Mouse (Mus musculus) thymus, postnatal 0 days (tissue): Measurements from ENCODE around the gene Wnt7a. TPM values are rescaled to one million over a fixed set of nuclear protein-coding genes. Genes with fewer than 3 reads are reported as not detected.

Experiments used
- DNase-seq: peaks from one replicate; pipeline ENCODE4 v3.0.0-alpha.2; 2015; ENCODE audit warnings: low spot score
- polyA plus RNA-seq: library from polyadenylated mRNA; unstranded; fragments of >200 nt; fragmentation: Nextera tagmentation; extraction: Ambion mirVana; gene quantifications from 2 replicates; pipeline ENCODE4 v1.2.1, GENCODE M21; 2015

Gene Wnt7a
- polyA plus RNA-seq, 1 experiment from 2014 or later: 0.22 TPM

DNA sequence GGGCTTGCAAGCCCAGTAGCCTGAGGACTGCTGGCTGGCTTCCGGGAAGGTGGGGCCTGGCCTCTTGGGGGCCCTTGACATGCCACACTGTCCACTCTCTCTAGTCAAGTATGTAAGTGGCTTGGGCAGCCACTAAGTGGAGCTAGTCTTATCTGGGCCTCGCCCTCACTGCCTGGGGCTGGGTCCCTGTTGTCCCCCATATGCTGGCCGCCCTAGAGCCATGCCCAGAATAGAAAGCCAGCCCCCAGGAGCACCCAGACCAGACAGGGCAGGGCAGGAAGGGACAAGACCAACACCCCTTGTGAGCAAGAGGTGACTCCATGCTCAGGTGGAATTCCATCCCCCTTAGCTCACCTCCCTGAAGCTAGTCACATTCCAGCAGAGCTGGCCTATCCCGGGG is 22.0 kb downstream of the Wnt7a start:
- DNase-seq: no peak

GRCm38 (mm10) chr6:91384415-91384814 is 26.7 kb downstream of the Wnt7a start:
- DNase-seq: no peak

- no peak for DNase-seq
These were observed 27.3 kb downstream of the Wnt7a start for GRCm38 (mm10) chr6:91383871-91384270.

DNA sequence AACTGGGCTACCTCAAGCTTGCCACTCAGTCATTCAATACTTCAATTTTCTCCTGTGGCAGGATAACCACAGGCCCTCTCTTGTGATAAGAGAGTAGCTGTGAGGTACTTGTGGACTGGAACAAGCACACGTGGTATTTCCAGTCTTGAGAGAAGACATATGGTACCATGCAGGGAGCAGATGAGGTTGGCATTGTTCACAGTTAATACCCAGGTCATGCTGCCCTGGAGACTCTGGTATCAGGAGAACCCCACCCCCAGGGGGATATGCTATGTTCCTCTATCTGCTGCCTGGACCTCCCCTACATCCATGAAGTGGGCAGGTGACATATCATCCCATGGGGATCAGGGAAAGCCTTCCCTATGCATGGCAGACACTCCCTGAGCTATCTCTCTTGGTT is 27.9 kb downstream of the Wnt7a start:
- DNase-seq: no peak

- no peak for DNase-seq
These were observed 31.3 kb downstream of the Wnt7a start for GRCm38 (mm10) chr6:91379871-91380270.

DNA sequence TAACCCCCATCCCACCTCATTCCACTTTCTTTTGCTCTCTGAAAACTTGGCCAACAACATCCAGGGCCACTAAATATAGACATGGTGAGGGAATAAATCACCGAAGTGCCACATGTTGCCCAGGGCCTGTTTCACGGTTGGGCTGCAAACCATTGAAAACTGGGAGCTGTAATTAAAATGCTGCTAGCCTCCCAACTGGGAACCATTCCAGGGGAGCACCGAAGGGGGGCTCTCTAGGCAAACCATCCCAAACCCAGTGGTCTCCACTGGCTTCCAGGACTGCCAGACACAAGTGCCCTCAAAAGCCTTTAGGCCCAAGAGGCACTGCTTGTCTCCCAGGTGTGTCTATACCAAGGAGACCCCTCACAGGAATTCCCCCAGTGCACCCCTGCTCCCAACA is 31.9 kb downstream of the Wnt7a start:
- no peak for DNase-seq

- no peak for DNase-seq
These were observed 38.2 kb downstream of the Wnt7a start for GRCm38 (mm10) chr6:91372977-91373376.

DNA sequence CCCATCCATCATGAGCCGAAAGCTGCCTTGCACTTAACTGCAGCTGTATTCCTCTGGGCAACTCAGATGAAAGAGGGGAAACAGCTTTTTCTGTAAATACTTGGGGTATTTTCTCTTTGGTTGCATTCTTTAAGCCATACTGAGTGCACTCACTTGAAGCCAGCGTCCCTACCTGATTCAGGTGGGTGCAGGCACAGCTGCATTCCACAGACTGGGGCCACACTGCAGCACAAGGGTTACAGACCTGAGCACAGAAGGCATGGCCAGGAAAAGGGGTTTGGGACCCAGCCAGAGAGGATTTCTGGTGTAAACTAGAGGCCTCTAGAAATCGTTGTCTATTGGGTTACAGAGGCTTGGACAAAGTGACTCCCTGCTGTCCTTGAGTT is 38.6 kb downstream of the Wnt7a start:
- DNase-seq: no peak

DNA sequence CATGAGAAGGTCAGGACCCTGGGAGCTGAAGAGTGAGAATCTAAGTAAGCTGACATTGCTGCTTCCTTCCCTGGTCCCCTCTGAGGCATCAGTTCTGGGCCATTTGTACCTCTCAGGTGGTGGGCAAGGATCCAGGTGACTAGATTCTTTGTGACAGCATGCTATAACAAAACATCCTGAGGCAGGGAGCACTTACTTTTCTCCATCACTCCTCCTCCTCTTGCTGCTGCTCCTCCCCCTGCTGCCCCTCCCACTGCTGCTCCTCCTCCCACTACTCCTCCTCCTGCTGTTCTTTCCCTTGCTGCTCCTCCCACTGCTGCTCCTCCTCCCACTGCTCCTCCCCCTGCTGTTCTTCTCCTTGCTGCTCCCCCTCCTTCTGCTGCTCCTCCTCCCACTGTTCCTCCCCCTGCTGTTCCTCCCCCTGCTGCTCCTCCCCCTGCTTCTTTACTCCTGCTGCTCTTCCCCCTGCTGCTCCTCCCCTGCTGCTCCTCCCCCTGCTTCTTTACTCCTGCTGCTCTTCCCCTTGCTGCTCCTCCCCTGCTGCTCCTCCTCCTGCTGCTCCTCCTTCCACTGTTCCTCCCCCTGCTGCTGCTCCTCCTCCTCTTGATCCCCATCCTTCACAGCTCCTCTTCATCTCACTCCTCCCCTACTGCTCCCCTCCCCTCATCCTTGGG is 39.1 kb downstream of the Wnt7a start:
- DNase-seq: no peak

- no peak for DNase-seq
These were observed 44.4 kb downstream of the Wnt7a start for GRCm38 (mm10) chr6:91366781-91367180.

- DNase-seq: no peak
These were observed 45.7 kb downstream of the Wnt7a start for GRCm38 (mm10) chr6:91365480-91365879.

GRCm38 (mm10) chr6:91362756-91363155 is 48.4 kb downstream of the Wnt7a start:
- no peak for DNase-seq

GRCm38 (mm10) chr6:91360998-91361397 is 50.2 kb downstream of the Wnt7a start:
- no peak for DNase-seq

DNA sequence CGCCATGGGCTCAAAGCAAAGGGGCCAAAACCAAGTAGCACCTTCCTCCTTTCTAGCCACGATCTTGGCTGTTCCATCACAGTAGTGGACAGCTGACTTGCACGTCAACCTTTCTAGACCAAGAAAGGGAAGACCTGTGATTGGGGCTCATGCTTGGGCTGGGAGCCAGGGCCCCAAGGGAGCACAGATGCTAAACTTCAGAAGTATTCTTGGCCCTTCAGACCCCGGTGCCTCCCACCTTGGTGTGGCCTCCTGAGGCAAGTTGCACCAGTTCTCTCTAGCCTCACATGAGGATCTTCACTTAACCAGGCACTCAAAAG is 50.8 kb downstream of the Wnt7a start:
- DNase-seq: no peak

- DNase-seq: no peak
These were observed 51.3 kb downstream of the Wnt7a start for GRCm38 (mm10) chr6:91359672-91360370.

GRCm38 (mm10) chr6:91358866-91359656 is 52.1 kb downstream of the Wnt7a start:
- no peak for DNase-seq

DNA sequence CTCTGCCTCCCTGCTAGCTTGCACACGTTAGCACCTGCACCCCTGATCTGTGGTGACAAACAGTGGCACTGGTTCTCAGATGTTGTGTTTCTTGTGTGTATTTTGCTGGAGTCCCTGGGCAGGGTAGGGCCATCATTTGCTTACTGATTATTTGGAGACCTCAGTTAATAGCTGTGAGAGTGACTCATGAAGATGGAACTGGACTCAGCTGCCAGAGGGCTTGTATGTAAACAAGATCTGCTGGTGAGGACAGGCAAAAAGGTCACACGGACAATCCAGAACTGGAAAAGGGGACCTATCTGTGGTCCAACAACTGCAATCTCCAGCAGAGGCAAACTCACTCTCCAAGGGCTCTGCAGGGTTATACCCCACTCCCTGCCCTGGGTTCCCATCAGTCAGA is 52.8 kb downstream of the Wnt7a start:
- no peak for DNase-seq

- no peak for DNase-seq
These were observed 53.8 kb downstream of the Wnt7a start for GRCm38 (mm10) chr6:91357238-91357876.

DNA sequence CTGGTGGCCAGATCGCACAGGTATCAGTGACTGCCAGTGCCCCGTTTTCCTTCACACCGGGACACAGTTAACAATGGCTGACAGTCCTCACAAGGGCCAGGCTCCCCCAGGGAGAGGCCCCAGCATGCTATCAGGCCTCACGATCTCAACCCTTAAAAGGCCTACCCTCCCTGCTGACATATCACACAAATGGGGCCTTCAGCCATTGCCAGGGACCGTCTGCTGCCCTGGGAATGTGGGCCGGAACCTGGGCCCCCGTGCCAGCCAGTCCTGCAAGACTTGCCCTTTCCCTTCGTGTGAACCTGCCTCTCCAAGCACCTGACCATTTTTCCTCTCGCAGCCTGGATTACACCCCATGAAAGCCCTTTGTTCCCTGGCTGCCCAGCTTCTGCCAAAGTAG is 61.5 kb downstream of the Wnt7a start:
- no peak for DNase-seq

GRCm38 (mm10) chr6:91347721-91348120 is 63.4 kb downstream of the Wnt7a start:
- DNase-seq: no peak

DNA sequence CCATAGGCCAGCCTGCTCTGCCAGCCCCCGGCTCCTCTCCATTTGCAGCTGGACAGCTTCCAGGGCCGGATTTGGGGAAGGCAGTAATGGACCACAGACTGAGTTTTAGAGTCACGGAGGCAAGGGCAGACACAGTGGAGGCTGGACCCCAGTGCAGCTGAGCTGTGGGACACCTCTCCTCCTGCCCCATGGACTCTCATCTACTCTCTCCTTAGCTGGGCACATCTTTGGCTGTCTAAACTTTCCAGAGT is 64.3 kb downstream of the Wnt7a start:
- DNase-seq: no peak
